8 mouse cellular contexts compared by ENCODE assay signal in genomic region chr8:104654984-104655383, GRCm38 (mm10). TPM values are rescaled to one million over a fixed set of nuclear protein-coding genes. Genes with fewer than 3 reads are reported as not detected.
A peak's percentile ranks its signal among the peaks of the same experiment; 100 is the strongest.
DNase-seq lines count a peak whose midpoint lies in the region; ATAC-seq lines count a peak whose summit lies in the region.
"Had no signal": no experiment of that assay in that cellular context is flagged by ENCODE, and none has a peak within 500 bp of the region (broad histone marks: within the 10 kb centered on the region; RNA-seq: fewer than 3 reads in every experiment).

No protein-coding gene starts in this region.

- H3K9me3 ChIP-seq in forebrain, embryonic 14.5 days (replicated peaks; ENCODE audit: control insufficient read depth, low read length): no peaks in the 10 kb centered on the region

- WGBS in forebrain, embryonic 14.5 days: 1% methylated on average over 3 of the region's 3 CpGs

- no peak overlapping the region for H3K9ac ChIP-seq in forebrain, embryonic 14.5 days (ENCODE audit: low read length)

- ATAC-seq in forebrain, embryonic 14.5 days: peak; percentile 88
- peak; percentile 100 for ATAC-seq in megakaryocyte progenitor cell, adult 5-6 weeks (replicated peaks; ENCODE audit: poor library complexity)

- no peaks in the 10 kb centered on the region for H3K27me3 ChIP-seq in forebrain, embryonic 14.5 days (replicated peaks; ENCODE audit: control insufficient read depth, insufficient read depth, low read length)

- no peaks in the 10 kb centered on the region for H3K36me3 ChIP-seq in forebrain, embryonic 14.5 days (ENCODE audit: control insufficient read depth, insufficient read depth, low read length)

- H3K4me1 ChIP-seq in forebrain, embryonic 14.5 days (ENCODE audit: control insufficient read depth, insufficient read depth, low read length): no peaks in the 10 kb centered on the region

- no peak overlapping the region for H3K4me2 ChIP-seq in forebrain, embryonic 14.5 days (ENCODE audit: low read length)

- H3K27ac ChIP-seq in forebrain, embryonic 14.5 days (ENCODE audit: low read depth, low read length): no peak overlapping the region

- no peak overlapping the region for H3K4me3 ChIP-seq in forebrain, embryonic 14.5 days (ENCODE audit: low read depth, low read length)
- H3K4me3 ChIP-seq: myocyte had no signal

- DNase-seq in NIH3T3 (ENCODE audit: low read depth): peak; percentile 93
- peak; percentile 58 for DNase-seq in cerebellum, adult 11 months
- DNase-seq in forebrain, embryonic 14.5 days (ENCODE audit: low spot score): peak; percentile 95
- DNase-seq in hindlimb bud, embryonic 11.5 days (ENCODE audit: extremely low spot score, low read depth, low spot score): peak; percentile 89
- peak; percentile 79 to 84 for DNase-seq in left cerebral cortex, adult 18-20 months (ENCODE audit: low spot score in 2 of 2)
- peak; percentile 59 for DNase-seq in right cerebral cortex, postnatal 4 days

RNA-seq across cellular contexts. Expression of gene Ciao2b, which starts 13.2 kb away (rescaled TPM):
- 136 and 154 TPM in 2 replicates for polyA plus RNA-seq in forebrain, embryonic 14.5 days (2014; fragmentation: Nextera tagmentation; extraction: Ambion mirVana)
- 10 to 100 TPM; 30.0 to 35.5 TPM for total RNA-seq in left cerebral cortex, adult 18-20 months (2021)
- 12.0 and 15.7 TPM in 2 replicates for total RNA-seq in megakaryocyte progenitor cell, adult 5-6 weeks (2015)
- total RNA-seq in megakaryocyte progenitor cell, adult 5-6 weeks (2017): 20.7 and 22.1 TPM in 2 replicates

RNA-seq across cellular contexts. Expression of gene Rrad, which starts 23.9 kb away (rescaled TPM):
- polyA plus RNA-seq in forebrain, embryonic 14.5 days (2014; fragmentation: Nextera tagmentation; extraction: Ambion mirVana): 2.1 and 3.0 TPM in 2 replicates
- 1 to 10 TPM; 3.4 to 5.2 TPM for total RNA-seq in left cerebral cortex, adult 18-20 months (2021)
- 0.76 and 1.2 TPM in 2 replicates for total RNA-seq in megakaryocyte progenitor cell, adult 5-6 weeks (2015)
- total RNA-seq in megakaryocyte progenitor cell, adult 5-6 weeks (2017): 1.5 and 1.9 TPM in 2 replicates

RNA-seq across cellular contexts. Expression of gene Cdh16, which starts 30.8 kb away (rescaled TPM):
- polyA plus RNA-seq in forebrain, embryonic 14.5 days (2014; fragmentation: Nextera tagmentation; extraction: Ambion mirVana): not detected in 2 replicates
- total RNA-seq in left cerebral cortex, adult 18-20 months (2021): not detected
- not detected in 2 replicates for total RNA-seq in megakaryocyte progenitor cell, adult 5-6 weeks (2015)
- total RNA-seq in megakaryocyte progenitor cell, adult 5-6 weeks (2017): not detected in 2 replicates
